Mouse (Mus musculus) testis, adult 2 months (tissue): Measurements from ENCODE around the gene Slc39a1.

Experiments
- CTCF ChIP-seq: fragments of 200-500 bp; IDR thresholded peaks from 2 replicates; pipeline ENCODE4 v1.5.1; 2012; ENCODE audit warnings: low read depth, mild to moderate bottlenecking, inconsistent platforms, low read length, moderate library complexity; ENCODE audit not compliant: control insufficient read depth, insufficient read depth, insufficient replicate concordance
- POLR2A ChIP-seq: fragments of 200-500 bp; IDR thresholded peaks from 2 replicates; pipeline ENCODE4 v1.6.1; 2012; ENCODE audit warnings: low read depth, mild to moderate bottlenecking, inconsistent platforms, low read length, moderate library complexity; ENCODE audit not compliant: control insufficient read depth

GRCm38 (mm10) chr3:90258521-90258920 is 10.5 kb downstream of the Slc39a1 start:
- TF ChIP-seq POLR2A (no peak), CTCF (no peak)
